Mouse (Mus musculus): ENCODE measurements around the gene H6pd.

Gene H6pd

GRCm38 (mm10) chr4:150019741-150020380, 11.0 kb upstream of the H6pd start:
- no peak for DNase-seq (ENCODE audit: low read depth)

DNA sequence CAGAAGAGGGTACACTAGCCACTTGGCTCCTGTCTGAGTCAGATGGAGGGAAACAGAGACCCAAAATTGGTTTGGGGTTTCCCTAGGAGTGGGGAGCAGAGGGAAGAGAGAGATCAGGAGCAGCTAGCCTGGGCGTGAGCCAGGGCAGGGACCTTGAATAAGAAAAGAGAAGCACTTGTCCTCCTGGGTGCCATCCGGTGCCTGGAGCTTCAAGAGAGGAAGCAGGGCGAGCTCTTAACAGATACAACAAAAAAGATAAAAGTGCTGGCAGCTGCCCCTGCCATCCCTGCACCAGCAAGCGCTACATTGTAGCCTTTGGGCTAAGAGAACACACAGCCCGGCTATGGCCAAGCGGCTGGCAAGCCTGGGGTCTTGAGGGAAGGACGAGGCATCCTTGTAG, 6.6 kb upstream of the H6pd start:
- DNase-seq (ENCODE audit: low read depth) = no peak

GRCm38 (mm10) chr4:150014378-150015091, 5.7 kb upstream of the H6pd start:
- no peak for DNase-seq (ENCODE audit: low read depth)

- no peak for DNase-seq (ENCODE audit: low read depth)
Observed at GRCm38 (mm10) chr4:150013805-150014204, 5.0 kb upstream of the H6pd start.

DNA sequence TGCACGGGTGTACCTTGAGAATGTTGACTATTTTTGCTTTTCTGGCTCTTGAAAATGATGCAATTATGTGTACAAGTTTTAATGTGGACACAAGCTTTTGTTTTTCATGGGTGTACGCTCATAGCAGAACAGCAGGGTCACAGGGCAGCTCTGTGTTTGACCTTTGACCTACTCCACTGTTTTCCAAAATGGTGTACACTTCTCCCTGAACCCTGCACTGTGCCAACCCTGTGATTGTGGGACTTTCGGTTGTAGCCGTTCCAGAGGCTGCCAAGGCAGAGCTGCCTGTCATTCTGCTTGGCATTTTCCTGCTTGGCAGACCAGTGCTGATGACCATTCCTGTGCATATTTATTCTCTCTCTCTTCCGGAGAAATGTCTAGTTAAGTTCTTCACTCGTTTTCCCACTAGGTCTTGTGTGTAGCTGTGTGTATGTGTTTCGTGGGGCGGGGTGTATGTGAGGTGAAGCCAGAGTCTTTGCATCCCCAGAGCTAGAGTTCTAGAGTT, 4.4 kb upstream of the H6pd start:
- no peak for DNase-seq (ENCODE audit: low read depth)

DNA sequence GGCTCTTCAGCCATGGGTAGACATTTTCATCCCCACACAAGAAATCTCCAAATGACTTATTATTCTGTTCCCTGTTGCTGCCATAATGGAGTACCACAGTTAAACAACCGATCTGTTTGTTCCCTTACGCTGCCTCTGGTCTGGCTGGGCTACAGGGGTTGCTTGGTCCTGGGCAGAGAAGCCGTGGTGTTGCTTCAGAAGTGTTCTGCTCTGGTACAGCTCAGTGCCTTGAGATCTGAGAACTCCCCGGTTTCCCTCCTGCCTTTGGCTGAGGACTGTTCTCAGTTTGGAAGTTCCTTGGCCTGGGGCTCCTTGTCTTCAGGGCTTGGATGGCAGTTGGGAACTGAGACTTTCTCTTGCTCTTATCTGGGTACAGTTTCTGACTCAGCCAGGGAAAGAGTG, 3.5 kb upstream of the H6pd start:
- no peak for DNase-seq (ENCODE audit: low read depth)

GRCm38 (mm10) chr4:150011564-150012321, 2.9 kb upstream of the H6pd start:
- DNase-seq (ENCODE audit: low read depth) = peak; percentile 50

DNA sequence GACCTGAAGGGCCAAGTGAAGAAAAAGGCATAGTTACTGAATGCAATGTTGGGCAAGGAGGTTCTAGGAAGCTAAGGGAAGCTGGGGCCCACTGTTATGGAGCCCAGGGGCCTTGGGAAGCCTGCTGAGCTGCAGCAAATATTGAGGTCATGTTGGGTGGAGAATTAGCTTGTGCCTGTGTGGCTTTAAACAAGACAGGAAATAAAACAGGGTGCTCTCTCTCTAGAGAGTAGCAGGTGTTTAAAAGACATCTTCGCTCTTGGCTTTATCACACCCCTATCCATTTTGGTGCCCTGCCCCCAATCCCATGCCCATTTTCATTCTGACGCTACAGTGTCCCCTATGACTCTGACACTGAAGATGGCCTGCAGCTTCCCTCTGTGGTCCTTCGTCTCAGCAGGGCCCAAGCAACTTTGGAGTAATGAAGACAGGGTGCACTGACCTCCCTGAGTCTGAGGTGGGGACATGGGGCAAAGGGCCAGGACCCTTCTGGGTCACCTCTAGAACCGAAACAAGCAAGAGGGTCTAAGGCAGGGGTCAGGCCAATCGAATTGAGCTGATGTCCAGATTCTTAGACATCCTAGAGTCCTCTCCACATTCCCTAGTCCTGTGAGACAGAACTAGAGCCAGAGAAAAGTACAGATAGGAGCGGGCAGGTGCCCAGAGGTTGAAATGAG, 1.4 kb upstream of the H6pd start:
- no peak for DNase-seq (ENCODE audit: low read depth)

- DNase-seq (ENCODE audit: low read depth) = no peak
Observed at GRCm38 (mm10) chr4:150009587-150009930, 736 bp upstream of the H6pd start.

DNA sequence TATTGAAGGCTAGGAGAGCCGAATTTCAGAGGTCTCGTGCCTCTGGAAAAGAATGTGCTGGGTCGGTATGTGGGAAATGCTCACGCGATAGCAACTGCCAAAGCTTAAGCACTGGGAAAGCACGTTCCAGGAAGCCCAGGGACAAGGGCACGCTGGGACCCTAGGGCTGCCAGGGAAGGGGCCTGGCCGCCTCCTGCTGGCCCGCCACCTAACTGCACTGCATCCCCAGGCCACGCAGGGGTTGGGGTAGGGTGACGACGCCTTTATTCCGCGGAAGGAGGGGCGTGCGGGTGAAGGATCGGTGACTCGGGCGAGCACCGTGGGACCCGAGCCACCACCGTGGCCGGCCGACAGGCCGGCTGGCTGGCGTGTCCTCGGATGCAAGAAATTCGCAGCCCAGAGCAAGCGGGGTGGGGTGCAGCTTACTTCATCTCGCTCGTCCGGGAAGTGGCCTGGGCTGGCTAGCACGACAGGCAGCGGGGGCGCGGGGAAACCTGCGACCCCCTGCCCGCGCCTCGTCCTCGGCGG, 434 bp downstream of the H6pd start:
- DNase-seq (ENCODE audit: low read depth) = peak; percentile 86

GRCm38 (mm10) chr4:150007444-150007843, 1.4 kb downstream of the H6pd start:
- DNase-seq (ENCODE audit: low read depth) = no peak

- DNase-seq (ENCODE audit: low read depth) = no peak
Observed at GRCm38 (mm10) chr4:150006991-150007390, 1.8 kb downstream of the H6pd start.

DNA sequence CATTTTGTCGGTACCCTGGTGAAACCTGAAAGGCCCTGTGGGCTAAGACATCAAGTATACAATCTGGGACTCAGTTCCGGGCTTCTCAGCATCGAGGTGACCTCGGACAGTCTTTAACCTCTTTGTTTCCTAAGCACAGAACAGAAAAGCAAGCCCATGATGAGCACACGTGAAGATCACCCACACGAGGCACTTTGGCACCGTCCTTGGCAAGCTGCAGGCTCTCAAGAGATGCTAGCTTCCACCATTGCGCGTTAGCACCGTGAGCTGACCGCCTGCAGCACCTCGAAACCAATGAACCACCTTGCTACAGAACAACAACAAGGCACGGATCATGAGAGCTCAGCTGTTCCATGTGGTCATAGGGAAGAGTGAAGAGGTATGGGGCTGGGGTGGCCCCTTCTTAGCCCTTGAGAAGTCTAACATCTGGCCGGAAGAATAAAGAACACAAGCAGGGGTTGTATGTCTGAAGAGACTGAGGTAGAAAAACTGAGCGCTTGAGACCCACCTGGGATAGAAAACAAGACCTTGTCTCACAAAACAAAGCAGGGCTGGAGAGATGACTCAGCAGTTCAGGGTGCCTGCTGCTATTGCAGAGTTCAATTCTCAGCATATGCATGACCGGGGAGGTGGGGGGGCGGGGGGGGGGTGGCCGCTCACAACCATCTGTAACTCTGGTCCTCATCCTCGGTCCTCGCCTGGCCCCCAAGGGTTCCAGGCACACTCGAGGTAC, 2.5 kb downstream of the H6pd start:
- DNase-seq (ENCODE audit: low read depth) = no peak

DNA sequence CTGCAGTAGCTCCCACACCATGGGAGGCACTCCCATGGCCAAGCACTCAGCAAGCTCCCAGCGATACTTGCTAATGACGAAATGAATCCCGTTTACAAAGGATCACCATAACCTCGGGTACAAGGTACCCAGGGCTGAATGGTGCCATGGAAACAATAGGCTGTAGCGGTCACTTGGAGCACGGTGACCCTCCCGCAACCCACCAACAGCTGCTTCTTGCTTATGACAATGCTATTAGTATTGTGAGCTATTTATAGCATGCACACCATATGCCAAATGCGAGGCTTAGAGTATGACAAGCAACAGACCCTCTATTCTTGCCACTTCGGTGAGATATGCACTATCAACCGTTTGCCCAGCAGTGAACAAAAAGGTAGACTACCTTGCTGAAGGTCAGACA, 3.6 kb downstream of the H6pd start:
- DNase-seq (ENCODE audit: low read depth) = no peak

- no peak for DNase-seq (ENCODE audit: low read depth)
Observed at GRCm38 (mm10) chr4:150003641-150004040, 5.2 kb downstream of the H6pd start.

DNA sequence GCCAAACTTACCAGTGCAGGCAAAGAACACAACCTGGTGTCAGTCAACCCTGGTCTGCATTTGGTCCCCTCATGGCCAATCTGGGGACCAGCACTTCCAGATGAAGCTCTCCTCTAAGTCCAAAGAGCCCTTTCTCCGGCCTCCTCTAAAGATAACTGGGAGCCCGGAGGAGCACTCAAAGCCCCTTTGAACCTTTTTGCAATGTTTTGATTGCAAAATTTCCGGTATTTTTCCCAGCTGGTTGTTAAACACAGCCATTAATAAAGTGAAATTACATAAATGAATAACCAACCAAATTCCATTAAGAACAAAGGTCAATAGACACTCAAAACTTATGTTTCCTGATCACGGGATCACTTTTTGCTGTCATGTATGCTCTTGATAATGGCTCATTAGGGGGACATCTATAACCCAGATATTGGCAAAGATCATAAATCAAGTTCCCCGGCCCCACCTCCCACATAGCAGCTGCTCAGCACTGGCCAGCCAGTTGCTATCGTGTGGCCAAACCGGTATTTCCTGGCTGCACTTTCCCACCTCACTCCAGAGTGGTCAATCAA, 5.7 kb downstream of the H6pd start:
- no peak for DNase-seq (ENCODE audit: low read depth)

DNA sequence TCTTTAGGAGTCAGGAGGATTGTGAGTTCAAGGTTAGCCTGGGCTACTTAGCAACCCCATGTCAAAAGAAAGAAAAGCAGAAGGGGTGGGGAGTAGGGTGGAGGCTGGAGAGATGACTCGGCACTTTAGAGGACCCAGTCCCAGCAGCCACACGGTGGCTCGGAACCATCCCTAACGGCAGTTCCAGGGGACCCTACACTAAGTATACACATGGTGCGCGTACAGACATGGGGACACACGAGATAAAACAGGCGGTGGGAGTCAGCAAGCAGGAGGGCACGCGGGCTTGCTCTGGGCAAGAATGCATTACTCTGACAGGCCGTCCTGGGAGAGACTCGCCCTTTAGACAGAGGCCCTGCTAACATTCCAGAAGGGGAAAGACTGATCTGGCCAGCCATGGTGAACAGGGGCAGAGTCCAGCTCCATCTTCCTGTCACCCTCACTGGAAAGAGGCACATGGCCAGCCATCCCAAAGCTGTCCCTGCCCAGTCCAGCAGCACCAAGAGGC, 6.7 kb downstream of the H6pd start:
- DNase-seq (ENCODE audit: low read depth) = no peak

- peak; percentile 61 for DNase-seq (ENCODE audit: low read depth)
Observed at GRCm38 (mm10) chr4:150001221-150001860, 7.5 kb downstream of the H6pd start.

GRCm38 (mm10) chr4:149999931-150000555, 8.8 kb downstream of the H6pd start:
- DNase-seq (ENCODE audit: low read depth) = no peak

DNA sequence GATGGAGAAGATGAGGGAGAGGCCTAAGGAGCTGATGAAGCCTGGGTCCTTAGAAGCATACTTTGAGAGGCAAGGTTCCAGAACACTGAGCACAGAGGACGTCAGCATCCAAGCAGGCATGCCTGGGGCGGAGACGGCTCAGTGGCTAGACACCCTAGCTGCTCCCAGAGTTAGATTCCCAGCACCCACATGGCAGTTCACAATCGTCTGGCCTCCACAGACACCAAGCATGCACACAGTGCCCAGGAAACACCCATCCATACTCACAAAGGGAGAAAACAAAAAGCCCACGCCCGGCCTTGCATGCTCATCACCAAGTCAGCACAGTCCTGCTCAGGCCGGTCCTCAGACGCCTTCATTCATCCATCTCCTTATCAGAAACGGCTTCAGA, 9.3 kb downstream of the H6pd start:
- DNase-seq (ENCODE audit: low read depth) = no peak

Data from induced T-regulatory cell, adult 2 months (primary cell).